Mouse (Mus musculus) bone marrow, adult 2 months (tissue): ENCODE measurements at regions not wholly inside any gene's neighbourhood (a gene's known extent, or its start where the extent isn't known, plus 50 kb on each side); places are given as distances from the start of the nearest gene placed in this dataset.

Experiments
- CTCF ChIP-seq: fragments of 200-500 bp; IDR thresholded peaks from 2 replicates; pipeline ENCODE4 v1.5.1; 2011; ENCODE audit warnings: low read length, control low read depth; ENCODE audit not compliant: control insufficient read depth, insufficient read depth
- POLR2A ChIP-seq: fragments of 200-500 bp; IDR thresholded peaks from 2 replicates; pipeline ENCODE4 v1.6.1; 2011; ENCODE audit warnings: low read depth, mild to moderate bottlenecking, control low read depth, low read length, borderline replicate concordance; ENCODE audit not compliant: control insufficient read depth

DNA sequence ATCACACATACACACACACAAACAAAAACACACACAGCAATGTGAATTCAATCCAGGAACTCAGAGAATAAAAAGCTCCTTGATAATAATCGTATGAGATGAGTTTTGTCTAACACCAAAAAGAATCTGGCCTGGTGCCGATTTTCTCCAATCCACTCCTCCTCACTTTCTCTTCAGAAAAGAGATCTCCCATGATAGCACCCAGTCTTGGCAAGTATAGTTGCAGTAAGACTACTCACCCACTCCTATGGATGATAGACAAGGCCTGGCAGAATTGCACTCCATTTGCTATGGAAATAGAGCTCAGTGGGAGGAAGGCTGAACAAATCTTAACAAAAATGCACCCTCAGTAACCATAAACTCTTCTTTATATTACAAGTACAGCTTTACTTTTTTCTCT is 57.0 kb upstream of the Gm773 start:
- TF ChIP-seq CTCF, result no peak
- no peak for TF ChIP-seq POLR2A
